ENCODE assay signal across 23 mouse cellular contexts in genomic region chr13:24136836-24137235, GRCm38 (mm10).
"Had no signal": no experiment of that assay in that cellular context is flagged by ENCODE, and none has a peak within 500 bp of the region (broad histone marks: within the 10 kb centered on the region; RNA-seq: fewer than 3 reads in every experiment).

No protein-coding gene starts in this region.

- H3K27ac ChIP-seq: hindbrain, postnatal 0 days; kidney, postnatal 0 days; limb, embryonic 13.5 days; limb, embryonic 15.5 days; liver, embryonic 12.5 days; liver, embryonic 14.5 days had no signal

- H3K4me2 ChIP-seq: heart, embryonic 12.5 days; limb, embryonic 13.5 days; limb, embryonic 15.5 days; liver, embryonic 12.5 days had no signal

- ATAC-seq: forebrain, postnatal 0 days; hindbrain, postnatal 0 days; intestine, embryonic 16.5 days; liver, embryonic 12.5 days had no signal

- H3K27me3 ChIP-seq: hindbrain, embryonic 12.5 days; kidney, embryonic 15.5 days; limb, embryonic 13.5 days; limb, embryonic 15.5 days had no signal

- DNase-seq: forebrain, postnatal 0 days; gastrocnemius, postnatal 14 days; gastrocnemius, postnatal 36 days; heart, adult 18-20 months; heart, postnatal 10 days; kidney, adult 11 months; kidney, adult 2 months; kidney, adult 9 months; kidney, postnatal 14 days; kidney, postnatal 36 days; layer of hippocampus, adult 9-11 months; layer of hippocampus, postnatal 36 days; left cerebral cortex, postnatal 4 days had no signal

- H3K36me3 ChIP-seq: heart, embryonic 12.5 days; hindbrain, embryonic 12.5 days; liver, embryonic 12.5 days had no signal

- H3K9me3 ChIP-seq: heart, embryonic 12.5 days; hindbrain, embryonic 12.5 days; kidney, embryonic 15.5 days; limb, embryonic 13.5 days; limb, embryonic 15.5 days; liver, embryonic 12.5 days had no signal

- H3K4me3 ChIP-seq: heart, embryonic 12.5 days; hindbrain, embryonic 12.5 days; kidney, embryonic 15.5 days; limb, embryonic 13.5 days; limb, embryonic 15.5 days; liver, embryonic 12.5 days had no signal

- H3K9ac ChIP-seq: forebrain, postnatal 0 days; heart, embryonic 12.5 days; hindbrain, embryonic 12.5 days; kidney, embryonic 15.5 days; limb, embryonic 13.5 days; limb, embryonic 15.5 days; liver, embryonic 12.5 days; liver, embryonic 14.5 days had no signal
